Mouse (Mus musculus) CH12F3 (cell line): Measurements from ENCODE around the gene Irs3.

ENCODE experiments used
- in situ Hi-C: fragments of 300-500 bp; cut with MboI; formaldehyde crosslinking; loops from 2 replicates; pipeline ENCODE4 v1.14.3; 2020; ENCODE audit warnings: low sequenced_read_pairs

Irs3 gene

GRCm38 (mm10) chr5:137660064-137660688 lies 14.7 kb upstream of the Irs3 start:
- in situ Hi-C loops = loop anchor here (5.0 kb wide), 1 partner anchor 102 kb away; no protein-coding TSS in a partner anchor

- in situ Hi-C loops = no loop called here
These were observed 11.5 kb upstream of the Irs3 start for GRCm38 (mm10) chr5:137656977-137657376.

- in situ Hi-C loops = no loop called here
These were observed 9.2 kb upstream of the Irs3 start for GRCm38 (mm10) chr5:137654746-137655145.

GRCm38 (mm10) chr5:137653366-137653765 lies 7.9 kb upstream of the Irs3 start:
- in situ Hi-C loops = no loop called here

DNA sequence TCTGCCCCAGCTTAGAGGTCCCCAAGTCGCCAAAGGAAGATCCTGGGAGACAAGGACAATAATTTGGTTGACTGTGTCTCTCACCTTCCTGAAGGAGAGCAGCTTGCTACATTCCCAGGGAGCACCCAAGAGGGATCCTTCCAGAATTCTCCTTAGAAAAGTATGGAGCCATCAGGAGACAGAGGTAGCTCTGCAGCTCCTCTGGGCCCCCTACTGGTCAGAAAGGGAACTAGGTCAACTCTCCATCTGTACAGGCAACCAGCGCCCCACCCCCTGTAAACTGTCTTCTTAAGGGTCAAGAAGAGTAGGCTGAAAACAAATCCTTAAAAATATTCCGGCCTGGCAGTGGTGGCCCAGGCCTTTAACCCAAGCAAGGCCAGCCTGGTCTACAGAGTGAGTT lies 7.0 kb upstream of the Irs3 start:
- in situ Hi-C loops = no loop called here

DNA sequence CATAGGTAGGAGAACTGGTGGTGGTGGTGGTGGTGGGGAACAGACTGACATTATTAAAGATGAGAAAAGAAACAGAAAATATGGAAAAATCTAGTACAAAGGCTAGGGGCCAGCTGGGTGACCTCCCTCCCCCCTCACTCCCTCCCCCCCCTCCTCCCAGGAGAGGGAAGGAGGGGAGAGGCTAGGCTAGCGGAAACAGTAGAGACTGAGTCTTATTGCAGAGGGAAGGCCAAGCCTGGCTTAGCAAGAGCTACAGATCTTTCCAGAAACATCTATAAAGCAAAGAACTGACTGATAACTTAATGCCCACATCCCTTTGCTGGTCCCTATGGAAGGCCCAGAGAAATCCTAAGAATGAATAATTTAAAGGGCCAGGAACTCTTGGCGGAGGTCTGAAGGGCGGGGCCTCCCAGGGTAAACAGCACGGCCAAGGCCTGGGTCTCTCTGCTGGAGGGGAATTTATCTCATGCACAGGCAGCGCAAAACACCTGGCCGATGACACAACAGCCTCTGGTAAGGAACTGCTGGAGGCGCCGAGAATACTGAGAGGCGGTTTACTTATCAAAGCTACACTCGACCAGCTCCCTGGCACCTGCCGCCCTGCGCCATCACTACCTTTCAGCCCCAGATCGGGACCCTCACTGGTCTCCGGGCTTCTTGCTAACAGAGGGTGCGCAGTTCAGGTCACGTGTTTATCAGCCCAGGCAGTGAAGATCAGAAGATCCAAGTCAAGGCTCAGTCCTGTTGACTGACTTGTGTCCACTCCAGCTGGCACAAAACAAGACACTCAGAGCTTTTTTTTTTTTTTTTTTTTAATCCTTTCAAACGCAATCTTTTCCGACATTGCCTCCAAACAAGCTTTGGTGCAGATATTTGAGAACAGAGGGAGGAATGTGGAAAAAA lies 4.4 kb upstream of the Irs3 start:
- in situ Hi-C loops = no loop called here

- in situ Hi-C loops = no loop called here
These were observed 3.7 kb upstream of the Irs3 start for GRCm38 (mm10) chr5:137649251-137649650.

DNA sequence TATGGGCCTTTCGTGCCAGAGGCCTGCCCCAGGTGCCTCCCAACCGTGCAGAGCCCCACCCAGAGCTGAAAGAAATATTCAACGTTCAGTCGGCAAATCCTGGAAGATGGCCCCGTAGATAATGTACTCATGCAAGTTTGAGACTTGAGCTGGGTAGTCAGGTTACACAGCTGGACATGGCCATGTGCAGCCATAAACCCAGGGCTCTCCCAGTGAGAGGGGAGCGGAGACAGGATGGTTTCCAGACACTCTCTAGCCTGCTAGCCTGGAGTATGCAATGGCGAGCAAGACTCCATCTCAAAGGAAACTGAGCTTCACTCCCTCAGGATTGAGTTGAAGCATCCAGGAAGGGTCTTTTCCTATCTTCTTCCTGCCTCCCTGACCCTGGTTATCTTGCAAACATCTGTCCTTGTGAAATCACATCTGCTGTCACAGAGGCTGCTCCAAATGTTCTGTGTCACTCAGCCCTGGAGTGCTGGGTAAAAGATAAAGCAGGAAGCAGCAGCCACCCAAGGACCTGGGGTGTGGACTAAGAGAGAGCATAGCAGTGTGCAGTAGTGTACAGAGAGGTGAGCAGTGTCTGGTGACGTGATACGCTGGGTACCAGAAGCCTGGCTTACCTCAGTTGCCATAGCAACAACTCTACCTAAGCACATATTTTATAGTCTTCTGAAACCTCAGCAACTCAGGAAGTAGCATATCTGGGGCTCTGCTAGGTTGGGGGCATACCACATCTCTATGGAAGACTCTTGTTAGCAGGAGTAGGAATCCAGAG lies 2.5 kb upstream of the Irs3 start:
- in situ Hi-C loops = no loop called here

GRCm38 (mm10) chr5:137645091-137645651 lies 343 bp downstream of the Irs3 start:
- in situ Hi-C loops = no loop called here

DNA sequence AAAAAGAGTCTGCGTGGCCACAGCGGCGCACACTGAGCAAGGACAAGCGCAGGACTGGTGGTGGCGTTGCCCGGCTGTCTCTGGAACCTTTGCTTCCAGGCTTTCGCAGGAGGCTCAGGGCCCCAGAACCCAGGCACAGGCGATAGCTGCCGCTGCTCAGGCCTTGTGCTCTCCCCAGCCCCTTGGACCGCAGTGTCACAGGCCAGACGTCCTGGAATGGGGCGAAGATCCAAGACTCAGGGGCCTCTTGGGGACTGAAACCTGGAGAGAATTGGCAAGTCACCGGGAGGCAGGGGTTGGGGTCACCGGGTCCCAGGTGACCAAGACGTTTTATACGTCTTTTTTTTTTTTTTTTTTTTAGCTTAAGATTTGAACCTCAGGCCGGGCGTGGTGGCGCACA lies 1.0 kb downstream of the Irs3 start:
- in situ Hi-C loops = no loop called here

DNA sequence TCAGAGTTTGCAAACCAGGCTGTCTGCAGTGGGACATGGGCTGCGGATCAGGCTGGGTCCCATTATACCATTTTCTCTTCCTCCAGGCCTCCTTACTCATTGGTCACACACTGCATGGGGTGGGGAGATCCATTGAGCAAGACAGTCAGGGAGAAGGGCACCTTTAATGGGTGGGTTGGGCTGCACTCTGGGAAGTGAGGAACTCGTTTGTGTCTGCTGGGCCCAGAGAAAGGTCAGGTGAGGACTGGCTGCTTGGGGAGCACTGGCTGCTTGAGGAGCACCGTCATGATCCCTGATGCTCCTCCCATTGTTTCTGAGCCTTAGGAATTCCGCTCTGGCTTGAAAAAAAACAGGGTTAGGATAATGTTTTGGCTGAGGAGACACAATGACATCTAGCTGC lies 2.6 kb downstream of the Irs3 start:
- in situ Hi-C loops = no loop called here

DNA sequence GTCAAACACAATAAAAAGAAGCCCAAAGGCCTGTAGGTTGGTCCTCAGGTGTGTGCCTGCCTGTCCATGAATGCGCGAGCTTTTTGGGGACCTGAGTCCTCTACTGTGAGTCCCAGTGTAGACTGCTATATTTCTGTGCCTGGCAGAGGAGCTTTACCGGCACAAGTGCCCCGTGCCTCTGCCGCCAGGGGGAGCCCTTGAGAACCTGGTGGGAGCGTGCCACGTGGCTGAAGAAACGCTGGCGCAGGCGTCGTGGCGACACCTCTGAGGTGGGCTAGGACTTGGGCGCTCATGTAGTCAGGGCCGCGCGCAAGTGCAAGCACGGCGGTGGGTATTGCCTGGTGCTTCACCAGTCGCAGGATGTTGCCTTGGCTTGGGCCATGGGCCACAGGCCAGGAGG lies 4.5 kb downstream of the Irs3 start, which contains the start of gene Sap25:
Gene Sap25 (plus strand): TSS at position 281 of the 400 bp plus-strand sequence.
- in situ Hi-C loops = no loop called here

GRCm38 (mm10) chr5:137639472-137639871 lies 6.0 kb downstream of the Irs3 start:
- in situ Hi-C loops = no loop called here

DNA sequence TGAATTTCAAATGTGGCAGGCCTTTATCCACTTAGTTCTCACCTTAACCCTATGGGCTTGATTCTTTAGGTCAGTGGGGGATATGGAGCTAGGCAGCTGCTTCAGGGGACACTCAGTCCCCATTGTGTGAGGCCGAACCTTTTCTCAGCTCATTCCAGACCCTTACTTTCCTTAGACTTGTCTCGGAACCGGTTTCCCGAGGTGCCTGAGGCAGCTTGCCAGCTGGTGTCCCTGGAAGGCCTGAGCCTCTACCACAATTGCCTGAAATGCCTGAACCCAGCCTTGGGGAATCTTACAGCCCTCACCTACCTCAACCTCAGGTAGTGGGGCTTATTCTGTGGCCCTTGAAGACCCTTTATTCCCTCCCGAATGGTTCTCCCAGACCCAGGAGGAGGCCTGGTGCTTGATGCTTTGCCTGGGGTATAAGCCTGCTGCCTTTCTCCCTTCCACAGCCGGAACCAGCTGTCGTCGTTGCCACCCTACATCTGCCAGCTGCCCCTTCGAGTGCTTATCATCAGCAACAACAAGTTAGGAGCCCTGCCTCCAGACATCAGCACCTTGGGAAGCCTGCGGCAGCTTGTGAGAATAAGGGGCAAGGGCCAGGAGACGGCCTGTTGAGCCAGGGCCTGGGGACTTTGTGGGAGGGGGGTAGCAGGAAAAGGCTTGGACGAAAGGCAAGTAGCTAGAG lies 12.0 kb downstream of the Irs3 start:
- in situ Hi-C loops = no loop called here

DNA sequence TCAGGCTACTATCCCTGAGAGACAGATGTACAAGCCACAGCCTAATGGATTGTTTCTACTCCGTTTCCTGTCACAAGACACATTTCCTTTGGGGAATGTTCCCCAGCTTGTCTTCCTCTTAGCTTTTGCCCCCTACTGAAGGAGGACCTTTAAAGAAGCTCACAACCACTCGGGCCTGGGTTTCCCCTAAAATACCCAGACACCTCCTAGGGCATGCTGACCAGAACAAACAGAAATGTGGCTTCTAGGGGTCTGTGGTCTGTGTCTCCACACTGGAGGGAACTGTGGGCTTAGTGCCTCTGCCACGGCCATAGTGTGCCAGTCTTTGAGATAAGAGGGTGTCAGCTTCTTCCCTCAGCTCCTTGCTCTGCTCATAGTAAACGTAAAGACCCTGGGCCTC lies 13.9 kb downstream of the Irs3 start:
- in situ Hi-C loops = no loop called here

- in situ Hi-C loops = no loop called here
These were observed 14.3 kb downstream of the Irs3 start for GRCm38 (mm10) chr5:137631171-137631570.

DNA sequence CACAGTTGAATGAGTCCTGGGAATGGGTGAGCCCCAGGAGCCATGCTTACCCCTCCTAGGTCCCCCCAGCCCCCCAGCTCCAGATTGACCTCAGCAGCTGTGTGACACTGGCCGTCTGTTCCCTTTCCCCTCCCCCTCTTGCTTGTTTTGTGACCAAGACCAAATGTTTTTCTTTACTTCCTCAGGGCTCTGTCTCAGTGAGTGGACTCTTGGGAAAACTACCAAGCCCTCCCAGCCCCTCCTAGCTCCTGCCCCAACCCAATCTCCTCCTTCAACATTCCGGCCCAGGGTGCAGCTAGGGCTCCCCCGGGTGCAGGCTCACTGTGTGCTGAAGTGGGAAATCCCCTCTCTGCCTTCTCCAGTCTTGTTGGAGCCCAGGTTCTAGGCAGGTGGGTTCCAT lies 14.9 kb downstream of the Irs3 start:
- in situ Hi-C loops = no loop called here

- in situ Hi-C loops = no loop called here
These were observed 15.5 kb downstream of the Irs3 start for GRCm38 (mm10) chr5:137629906-137630545.

DNA sequence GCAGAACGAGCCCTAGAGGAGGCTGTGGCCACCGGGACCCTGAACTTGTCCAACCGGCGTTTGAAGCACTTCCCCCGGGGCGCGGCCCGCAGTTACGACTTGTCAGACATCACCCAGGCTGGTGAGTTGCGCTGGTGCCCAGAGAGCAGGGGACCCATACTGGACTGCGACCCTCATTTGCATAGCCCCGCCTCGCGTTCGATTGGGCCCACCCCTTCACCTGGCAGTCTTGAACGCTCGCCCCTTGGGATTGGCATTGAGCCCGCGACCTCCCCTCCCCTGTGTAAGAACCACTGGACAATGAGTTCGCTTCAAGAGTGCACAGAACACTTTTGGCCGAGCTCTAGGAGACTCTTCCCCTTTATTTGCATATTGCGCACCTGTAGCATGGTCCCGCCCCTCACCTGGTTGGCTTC lies 16.2 kb downstream of the Irs3 start:
- in situ Hi-C loops = no loop called here
